Mouse (Mus musculus) lung, postnatal 10 days (tissue): ENCODE measurements around the gene Znhit1.

Source experiments
- DNase-seq: peaks from one replicate; pipeline ENCODE4 v3.0.0; 2021

Znhit1 gene

GRCm38 (mm10) chr5:136984828-136985227 lies 3.0 kb downstream of the Znhit1 start:
- no peak for DNase-seq

GRCm38 (mm10) chr5:136982338-136982930 lies 5.4 kb downstream of the Znhit1 start:
- DNase-seq: peak; percentile 69

GRCm38 (mm10) chr5:136980974-136981373 lies 6.8 kb downstream of the Znhit1 start:
- no peak for DNase-seq

- no peak for DNase-seq
These were observed 8.1 kb downstream of the Znhit1 start for GRCm38 (mm10) chr5:136979762-136980161.

- DNase-seq: no peak
These were observed 10.1 kb downstream of the Znhit1 start for GRCm38 (mm10) chr5:136977769-136978168.

GRCm38 (mm10) chr5:136973670-136974069 lies 14.2 kb downstream of the Znhit1 start:
- DNase-seq: no peak

GRCm38 (mm10) chr5:136970703-136971102 lies 17.1 kb downstream of the Znhit1 start:
- peak; percentile 90 for DNase-seq

GRCm38 (mm10) chr5:136967592-136967991 lies 20.2 kb downstream of the Znhit1 start:
- DNase-seq: peak; percentile 76

- DNase-seq: no peak
These were observed 20.9 kb downstream of the Znhit1 start for GRCm38 (mm10) chr5:136966861-136967455.

GRCm38 (mm10) chr5:136966331-136966730 lies 21.5 kb downstream of the Znhit1 start, which contains the start of gene Cldn15:
TSS of gene Cldn15 (plus strand) at chr5:136966616.
- peak; percentile 66 for DNase-seq

GRCm38 (mm10) chr5:136965686-136966085 lies 22.1 kb downstream of the Znhit1 start:
- DNase-seq: no peak

GRCm38 (mm10) chr5:136965210-136965609 lies 22.6 kb downstream of the Znhit1 start:
- DNase-seq: no peak

- DNase-seq: no peak
These were observed 24.8 kb downstream of the Znhit1 start for GRCm38 (mm10) chr5:136962966-136963540.

GRCm38 (mm10) chr5:136962501-136962900 lies 25.3 kb downstream of the Znhit1 start:
- peak; percentile 94 for DNase-seq

- peak; percentile 94 for DNase-seq
These were observed 25.8 kb downstream of the Znhit1 start for GRCm38 (mm10) chr5:136961983-136962461.

- peak; percentile 50 for DNase-seq
These were observed 26.4 kb downstream of the Znhit1 start for GRCm38 (mm10) chr5:136961334-136961982.

- DNase-seq: no peak
These were observed 27.8 kb downstream of the Znhit1 start for GRCm38 (mm10) chr5:136960053-136960452.

GRCm38 (mm10) chr5:136958991-136959605 lies 28.7 kb downstream of the Znhit1 start:
- peak; percentile 21 for DNase-seq

- no peak for DNase-seq
These were observed 30.6 kb downstream of the Znhit1 start for GRCm38 (mm10) chr5:136957250-136957649.

GRCm38 (mm10) chr5:136955622-136956021 lies 32.2 kb downstream of the Znhit1 start:
- no peak for DNase-seq

GRCm38 (mm10) chr5:136953440-136953951 lies 34.3 kb downstream of the Znhit1 start:
- peak; percentile 63 for DNase-seq

- peak; percentile 99 for DNase-seq
These were observed 34.8 kb downstream of the Znhit1 start, which contains the start of gene Fis1 for GRCm38 (mm10) chr5:136953015-136953414. TSS of gene Fis1 (plus strand) at chr5:136953275.

- DNase-seq: no peak
These were observed 35.7 kb downstream of the Znhit1 start for GRCm38 (mm10) chr5:136952153-136952552.
